Mouse (Mus musculus): ENCODE measurements around the gene Gm9821. TPM values are rescaled to one million over a fixed set of nuclear protein-coding genes. Genes with fewer than 3 reads are reported as not detected.
A peak's percentile ranks its signal among the peaks of the same experiment; 100 is the strongest.

The Gm9821 gene
- total and polyA plus RNA-seq, 2 experiments from 2014 or later, result 0.11 to 0.14 TPM

DNA sequence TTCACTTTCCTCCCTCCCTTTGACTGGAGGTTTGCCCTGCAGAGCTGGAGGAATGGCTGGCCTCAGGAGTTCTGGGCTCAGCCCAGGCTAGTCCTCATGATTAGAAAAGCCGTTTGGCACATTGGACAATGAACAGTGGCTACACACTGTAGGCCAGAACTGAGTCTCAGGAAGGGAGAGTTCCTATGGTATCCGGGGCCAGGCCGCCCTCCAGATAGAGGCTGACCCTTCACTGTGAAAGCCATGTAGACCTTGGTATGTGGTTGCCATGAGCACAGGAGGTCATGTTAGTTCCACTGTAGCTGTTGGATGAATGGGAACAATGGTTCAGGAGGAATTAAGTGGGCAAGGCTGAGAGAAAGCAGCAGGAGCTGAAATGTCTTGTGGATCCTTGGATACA is 47.9 kb downstream of the Gm9821 start:
- Histone ChIP-seq H3K4me3 (ENCODE audit: low read depth, low read length) (no peak overlapping the region), H3K9me3 (ENCODE audit: low read length) (no peaks in the 10 kb centered on the region), H3K4me1 (ENCODE audit: insufficient read depth, low read length) (no peaks in the 10 kb centered on the region), H3K27ac (ENCODE audit: low read depth, low read length) (no peak overlapping the region), H3K36me3 (ENCODE audit: insufficient read depth, low read length) (no peaks in the 10 kb centered on the region), H3K27me3 (ENCODE audit: insufficient read depth, low read length) (no peaks in the 10 kb centered on the region), H3K9ac (replicated peaks; ENCODE audit: low read length, poor library complexity, severe bottlenecking) (no peak overlapping the region), H3K4me2 (ENCODE audit: low read depth, low read length, poor library complexity, severe bottlenecking) (no peak overlapping the region)
- ATAC-seq (ENCODE audit: low FRiP score) (no peak), DNase-seq (ENCODE audit: low spot score) (peak; percentile 35)
- whole genome bisulfite sequencing, result 54% methylated on average over 3 of the region's 3 CpGs
- TF ChIP-seq CTCF (IDR thresholded peaks at IDR 0.05), result no peak

DNA sequence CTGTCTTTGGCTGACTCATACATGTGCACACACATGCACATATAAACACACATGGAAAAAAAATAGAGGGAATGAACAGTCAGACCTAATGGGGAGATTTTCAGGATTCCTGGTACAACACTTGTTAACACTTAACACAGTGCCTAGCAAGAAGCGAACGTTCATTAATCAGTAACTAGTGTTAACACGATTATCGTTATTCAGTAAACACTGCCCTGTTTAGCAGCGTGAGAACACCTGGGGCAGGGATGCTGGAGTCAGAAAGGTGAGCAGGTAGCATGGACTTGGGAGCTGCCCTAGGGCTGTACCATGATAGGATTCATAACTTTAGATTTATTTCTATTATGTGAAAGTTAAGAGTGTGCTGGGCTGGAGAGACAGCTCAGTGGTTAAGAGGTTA is 50.5 kb downstream of the Gm9821 start:
- no peaks in the 10 kb centered on the region for H3K4me1 ChIP-seq (ENCODE audit: insufficient read depth, low read length)
- TF ChIP-seq CTCF (IDR thresholded peaks at IDR 0.05), result no peak
- no peak overlapping the region for H3K27ac ChIP-seq (ENCODE audit: low read depth, low read length)
- H3K36me3 ChIP-seq (ENCODE audit: insufficient read depth, low read length), result no peaks in the 10 kb centered on the region
- ATAC-seq (ENCODE audit: low FRiP score) (no peak), DNase-seq (ENCODE audit: low spot score) (no peak)
- no peak overlapping the region for H3K4me3 ChIP-seq (ENCODE audit: low read depth, low read length)
- no peaks in the 10 kb centered on the region for H3K9me3 ChIP-seq (ENCODE audit: low read length)
- H3K4me2 ChIP-seq (ENCODE audit: low read depth, low read length, poor library complexity, severe bottlenecking), result no peak overlapping the region
- 92% methylated on average over 5 of the region's 5 CpGs for WGBS
- H3K27me3 ChIP-seq (ENCODE audit: insufficient read depth, low read length), result no peaks in the 10 kb centered on the region
- H3K9ac ChIP-seq (replicated peaks; ENCODE audit: low read length, poor library complexity, severe bottlenecking), result no peak overlapping the region

Small RNAs within 50 kb of the gene (microRNA-seq; reads per million reads assigned to microRNA genes)
- not detected for gene Mir6999 (ENCODE audit: borderline number of aligned reads)

Other genes with a start within 250 kb of the Gm9821 start
- 21.0 and 30.6 TPM in 2 replicates for gene Atg13, start 235.1 kb upstream of the Gm9821 start, total RNA-seq (2014; rRNA removed)
- gene Atg13, start 235.1 kb upstream of the Gm9821 start, polyA plus RNA-seq (2015; fragmentation: Nextera tagmentation; extraction: Ambion mirVana), result 30.4 and 31.5 TPM in 2 replicates
- gene Harbi1, start 234.9 kb upstream of the Gm9821 start, total RNA-seq (2014; rRNA removed), result 11.7 and 16.2 TPM in 2 replicates
- 12.3 TPM in 2 replicates for gene Harbi1, start 234.9 kb upstream of the Gm9821 start, polyA plus RNA-seq (2015; fragmentation: Nextera tagmentation; extraction: Ambion mirVana)
- gene Ambra1, start 215.6 kb upstream of the Gm9821 start, total RNA-seq (2014; rRNA removed), result 55.6 and 59.5 TPM in 2 replicates
- 19.3 and 20.7 TPM in 2 replicates for gene Ambra1, start 215.6 kb upstream of the Gm9821 start, polyA plus RNA-seq (2015; fragmentation: Nextera tagmentation; extraction: Ambion mirVana)
- gene Chrm4, start 18.5 kb upstream of the Gm9821 start, total RNA-seq (2014; rRNA removed), result 1.8 and 4.0 TPM in 2 replicates
- 0.25 and 0.34 TPM in 2 replicates for gene Chrm4, start 18.5 kb upstream of the Gm9821 start, polyA plus RNA-seq (2015; fragmentation: Nextera tagmentation; extraction: Ambion mirVana)
- 39.0 and 40.8 TPM in 2 replicates for gene Mdk, start 13.4 kb upstream of the Gm9821 start, total RNA-seq (2014; rRNA removed)
- 71.0 and 71.4 TPM in 2 replicates for gene Mdk, start 13.4 kb upstream of the Gm9821 start, polyA plus RNA-seq (2015; fragmentation: Nextera tagmentation; extraction: Ambion mirVana)
- 99.8 and 144 TPM in 2 replicates for gene Dgkz, start 30.2 kb downstream of the Gm9821 start, total RNA-seq (2014; rRNA removed)
- 35.1 and 36.6 TPM in 2 replicates for gene Dgkz, start 30.2 kb downstream of the Gm9821 start, polyA plus RNA-seq (2015; fragmentation: Nextera tagmentation; extraction: Ambion mirVana)
- 3.2 TPM in 2 replicates for gene Creb3l1, start 78.8 kb downstream of the Gm9821 start, total RNA-seq (2014; rRNA removed)
- 2.7 and 3.8 TPM in 2 replicates for gene Creb3l1, start 78.8 kb downstream of the Gm9821 start, polyA plus RNA-seq (2015; fragmentation: Nextera tagmentation; extraction: Ambion mirVana)
- 41.3 and 117 TPM in 2 replicates for gene Phf21a, start 147.4 kb downstream of the Gm9821 start, total RNA-seq (2014; rRNA removed)
- gene Phf21a, start 147.4 kb downstream of the Gm9821 start, polyA plus RNA-seq (2015; fragmentation: Nextera tagmentation; extraction: Ambion mirVana), result 24.1 and 31.7 TPM in 2 replicates

All from midbrain, postnatal 0 days (tissue).